Mouse (Mus musculus) hindbrain, postnatal 0 days (tissue): ENCODE results near the gene Smim8. TPM values are rescaled to one million over a fixed set of nuclear protein-coding genes. Genes with fewer than 3 reads are reported as not detected.

Experiments used
- ATAC-seq: fragments of 200-750 bp; cut with Nextera tagmentation; 2 replicates; pipeline ENCODE4 v1.8.0; 2017; ENCODE audit warnings: mild to moderate bottlenecking, moderate TSS enrichment, moderate library complexity
- DNase-seq: peaks from one replicate; pipeline ENCODE4 v3.0.0-alpha.2; 2015; ENCODE audit warnings: low spot score
- H3K27ac ChIP-seq: fragments of 300-500 bp; sonication (generic); 2 replicates; pipeline ENCODE4 v1.5.1; 2014; ENCODE audit warnings: mild to moderate bottlenecking
- H3K27me3 ChIP-seq: fragments of 300-500 bp; sonication (generic); 2 replicates; pipeline ENCODE4 v1.6.1; 2014; ENCODE audit warnings: low read length, mixed read lengths; ENCODE audit not compliant: insufficient read depth
- H3K36me3 ChIP-seq: fragments of 300-500 bp; sonication (generic); 2 replicates; pipeline ENCODE4 v1.6.1; 2014; ENCODE audit warnings: low read length, mixed read lengths; ENCODE audit not compliant: insufficient read depth
- H3K4me1 ChIP-seq: fragments of 300-500 bp; sonication (generic); 2 replicates; pipeline ENCODE4 v1.6.1; 2014; ENCODE audit warnings: antibody characterized with exemption, low read length, mixed read lengths; ENCODE audit not compliant: insufficient read depth
- H3K4me2 ChIP-seq: fragments of 300-500 bp; sonication (generic); 2 replicates; pipeline ENCODE4 v1.6.1; 2014; ENCODE audit warnings: low read depth, mild to moderate bottlenecking, low read length, moderate library complexity, mixed read lengths
- H3K4me3 ChIP-seq: fragments of 300-500 bp; sonication (generic); 2 replicates; pipeline ENCODE4 v1.5.1; 2014; ENCODE audit warnings: low read length
- H3K9ac ChIP-seq: fragments of 300-500 bp; sonication (generic); replicated peaks from 2 replicates; pipeline ENCODE4 v1.6.1; 2014; ENCODE audit warnings: mild to moderate bottlenecking, low read length, moderate library complexity, mixed read lengths
- H3K9me3 ChIP-seq: fragments of 300-500 bp; sonication (generic); 2 replicates; pipeline ENCODE4 v1.6.1; 2016; ENCODE audit warnings: low read length, mixed read lengths
- CTCF ChIP-seq: IDR thresholded peaks from 2 replicates; pipeline ENCODE4 v1.5.1; 2016; ENCODE audit warnings: antibody characterized with exemption, control low read depth, low read depth
- WGBS: fragments of 180-500 bp; shearing (Covaris S2); extraction: QIAGEN DNeasy Blood & Tissue Kit; methylation state at CpG from one replicate; pipeline ENCODE4 v1.1.7; 2014; 5-methylcytosine and 5-hydroxymethylcytosine counted together
- polyA plus RNA-seq: library from polyadenylated mRNA; unstranded; fragments of >200 nt; fragmentation: Nextera tagmentation; extraction: Ambion mirVana; gene quantifications from 2 replicates; pipeline ENCODE4 v1.2.1, GENCODE M21; 2015
- total RNA-seq: library from RNA; depleted of rRNA; stranded (reverse); fragments of >200 nt; gene quantifications from 2 replicates; pipeline ENCODE4 v1.2.3, GENCODE M21; 2014; rRNA removed

The Smim8 gene
- total and polyA plus RNA-seq, 2 experiments from 2014 or later = 9.8 to 57.4 TPM

DNA sequence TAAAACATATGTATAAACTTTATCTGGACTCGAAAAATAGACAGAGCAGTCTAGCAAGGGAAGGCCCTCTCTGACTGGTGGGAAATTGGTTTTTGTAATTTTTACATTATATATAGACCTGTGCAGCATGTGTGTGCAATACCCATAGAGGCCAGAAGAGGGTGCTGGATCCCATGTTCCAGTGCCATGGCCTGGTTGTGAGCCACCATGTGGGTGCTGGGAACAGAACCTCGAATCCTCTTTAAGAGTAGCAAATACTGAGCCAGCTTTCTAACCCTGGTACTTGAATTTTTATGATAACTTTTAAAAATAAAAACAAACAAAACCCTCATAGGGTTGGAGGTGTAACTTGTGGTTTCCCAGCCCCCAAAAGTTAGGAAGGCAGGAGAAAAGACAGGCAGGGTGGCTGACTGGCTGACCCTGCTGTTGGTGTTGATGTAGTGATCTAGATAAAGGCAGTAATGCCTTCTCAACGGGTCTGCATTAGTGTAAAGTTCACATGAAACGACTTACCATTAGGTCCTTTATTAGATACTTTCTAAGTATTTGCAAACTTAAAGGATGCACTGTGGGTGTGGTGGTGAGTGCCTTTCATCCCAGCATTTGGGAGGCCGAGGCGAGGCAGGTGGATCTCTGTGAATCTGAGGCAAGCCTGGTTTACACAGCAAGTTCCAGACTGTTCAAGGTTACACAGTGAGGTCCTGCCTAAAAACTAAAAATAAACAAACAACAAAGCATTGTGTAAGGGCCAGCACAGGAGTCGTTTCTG lies 57.9 kb downstream of the Smim8 start:
- DNase-seq (no peak), ATAC-seq (no peak)

DNA sequence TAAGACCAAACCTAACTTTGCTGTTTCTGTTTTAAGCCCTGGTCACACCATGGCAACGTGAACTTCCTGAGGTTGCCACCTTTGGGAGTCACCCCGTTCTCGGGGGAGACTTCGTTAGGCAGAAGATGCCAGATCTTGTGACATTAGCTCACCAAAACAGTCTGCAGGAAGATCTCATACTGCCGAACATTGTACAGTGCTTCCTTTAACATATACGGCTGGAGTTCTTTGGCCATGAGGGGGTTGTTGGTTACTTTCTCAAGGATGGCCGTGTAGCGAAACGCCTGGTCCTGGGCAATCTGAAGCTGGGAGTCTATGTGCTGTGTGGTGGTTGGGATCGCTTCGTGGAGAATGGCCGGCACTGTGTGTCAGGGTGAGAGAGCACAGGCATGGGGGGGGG lies 58.8 kb downstream of the Smim8 start:
- WGBS = 97% methylated on average over 12 of the region's 12 CpGs
- H3K27me3 ChIP-seq = no peaks in the 10 kb centered on the region
- H3K9me3 ChIP-seq = peaks cover 6% of the 10 kb centered on the region; the same call in 1 of the 2 replicates
- DNase-seq (no peak), ATAC-seq (no peak)
- TF ChIP-seq CTCF = no peak
- no peaks in the 10 kb centered on the region for H3K4me1 ChIP-seq
- no peak overlapping the region for H3K4me2 ChIP-seq
- no peaks in the 10 kb centered on the region for H3K36me3 ChIP-seq
- H3K27ac ChIP-seq = no peak overlapping the region
- no peak overlapping the region for H3K4me3 ChIP-seq
- H3K9ac ChIP-seq = no peak overlapping the region

More for the DNA sequence above, 57.9 kb downstream of the Smim8 start:
- peaks cover 6% of the 10 kb centered on the region; the same call in 1 of the 2 replicates for H3K9me3 ChIP-seq
- no peak overlapping the region for H3K27ac ChIP-seq
- WGBS = 92% methylated on average over 7 of the region's 7 CpGs
- no peaks in the 10 kb centered on the region for H3K27me3 ChIP-seq
- H3K4me3 ChIP-seq = no peak overlapping the region
- no peaks in the 10 kb centered on the region for H3K4me1 ChIP-seq
- peak; percentile 5; the same call in 1 of the 2 replicates for TF ChIP-seq CTCF
- H3K9ac ChIP-seq = no peak overlapping the region
- H3K4me2 ChIP-seq = no peak overlapping the region
- H3K36me3 ChIP-seq = no peaks in the 10 kb centered on the region

Other genes with a start within 250 kb of the Smim8 start
- gene Akirin2, start 227.5 kb downstream of the Smim8 start, total RNA-seq = 75.7 and 82.1 TPM in 2 replicates
- 77.5 and 82.5 TPM in 2 replicates for gene Akirin2, start 227.5 kb downstream of the Smim8 start, polyA plus RNA-seq
- 68.0 and 68.9 TPM in 2 replicates for gene Orc3, start 163.5 kb downstream of the Smim8 start, total RNA-seq
- 61.8 and 61.9 TPM in 2 replicates for gene Orc3, start 163.5 kb downstream of the Smim8 start, polyA plus RNA-seq
- 11.0 and 16.8 TPM in 2 replicates for gene Rars2, start 163.5 kb downstream of the Smim8 start, total RNA-seq
- gene Rars2, start 163.5 kb downstream of the Smim8 start, polyA plus RNA-seq = 45.8 and 46.5 TPM in 2 replicates
- 22.2 and 23.3 TPM in 2 replicates for gene Slc35a1, start 91.0 kb downstream of the Smim8 start, total RNA-seq
- 34.0 and 36.8 TPM in 2 replicates for gene Slc35a1, start 91.0 kb downstream of the Smim8 start, polyA plus RNA-seq
- gene Cfap206, start 48.2 kb downstream of the Smim8 start, total RNA-seq = 2.2 and 9.7 TPM in 2 replicates
- gene Cfap206, start 48.2 kb downstream of the Smim8 start, polyA plus RNA-seq = 4.8 TPM in 2 replicates
- not detected in 2 replicates for gene Gm136, start 22.2 kb downstream of the Smim8 start, total RNA-seq
- not detected in 2 replicates for gene Gm136, start 22.2 kb downstream of the Smim8 start, polyA plus RNA-seq
- gene Zfp292, start 104.5 kb upstream of the Smim8 start, total RNA-seq = 22.6 and 25.6 TPM in 2 replicates
- gene Zfp292, start 104.5 kb upstream of the Smim8 start, polyA plus RNA-seq = 15.1 and 15.6 TPM in 2 replicates
- not detected in 2 replicates for gene Cga, start 115.4 kb upstream of the Smim8 start, total RNA-seq
- gene Cga, start 115.4 kb upstream of the Smim8 start, polyA plus RNA-seq = not detected in 2 replicates